In the genomic region with DNA sequence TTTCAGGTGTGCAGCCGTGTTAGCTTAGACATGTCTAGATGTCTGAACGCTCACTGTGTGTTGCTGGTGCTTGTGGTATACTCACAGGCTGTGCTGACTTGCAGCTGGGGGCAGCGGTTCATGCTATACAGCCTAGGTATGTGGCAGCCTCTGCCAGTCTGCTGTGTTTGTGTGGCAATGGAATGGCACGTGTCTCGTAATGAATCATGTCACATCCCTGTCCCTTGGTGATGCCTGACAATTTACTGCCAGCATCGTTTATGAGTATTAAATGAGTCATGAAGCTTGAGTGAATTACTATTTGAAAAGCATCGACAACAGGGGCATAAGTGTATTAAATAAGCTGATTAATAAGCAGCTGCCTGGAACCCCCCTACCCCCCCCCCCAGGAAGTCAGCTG, we compare ENCODE assay signal across 13 mouse cellular contexts. TPM values are rescaled to one million over a fixed set of nuclear protein-coding genes. Genes with fewer than 3 reads are reported as not detected.
"Had no signal": no experiment of that assay in that cellular context is flagged by ENCODE, and none has a peak within 500 bp of the region (broad histone marks: within the 10 kb centered on the region; RNA-seq: fewer than 3 reads in every experiment).

No protein-coding gene starts in this region.

- H3K4me1 ChIP-seq: liver, embryonic 12.5 days had no signal

- H3K27ac ChIP-seq: layer of hippocampus, adult 2 months; limb, embryonic 15.5 days; liver, embryonic 12.5 days; midbrain, embryonic 10.5 days; stomach, postnatal 0 days had no signal

- DNase-seq: kidney, adult 18-20 months; kidney, postnatal 10 days; kidney, postnatal 4 days; lung, postnatal 4 days had no signal

- ATAC-seq: liver, embryonic 12.5 days; midbrain, embryonic 16.5 days had no signal

- H3K36me3 ChIP-seq: limb, embryonic 15.5 days; liver, embryonic 12.5 days; midbrain, embryonic 10.5 days had no signal

- H3K9me3 ChIP-seq: limb, embryonic 15.5 days; liver, embryonic 12.5 days; midbrain, embryonic 10.5 days had no signal

- H3K9ac ChIP-seq: limb, embryonic 15.5 days; liver, embryonic 12.5 days; lung, embryonic 14.5 days had no signal

- H3K4me2 ChIP-seq: limb, embryonic 15.5 days; liver, embryonic 12.5 days; lung, embryonic 14.5 days had no signal

- H3K4me3 ChIP-seq: layer of hippocampus, adult 2 months; limb, embryonic 15.5 days; liver, embryonic 12.5 days; midbrain, embryonic 10.5 days had no signal

RNA-seq across cellular contexts. Expression of gene Hrh1, which starts 9.3 kb away (rescaled TPM):
- polyA plus RNA-seq: limb, embryonic 11.5 days; liver, embryonic 12.5 days; liver, embryonic 16.5 days; lung, embryonic 14.5 days had no signal
